Mouse (Mus musculus) spleen, postnatal 10 days (tissue): ENCODE measurements around the gene Vwa3b.
"Not testable (repeated sequence)": the region's sequence is repeated elsewhere in the genome, so short reads cannot be mapped to it uniquely, and the experiment has no call there.

Experiments used
- DNase-seq, 2 experiments: peaks; one replicate each; pipeline ENCODE4 v3.0.0; 2021 to 2022; ENCODE audit warnings: low spot score in 2 of 2

Gene Vwa3b

DNA sequence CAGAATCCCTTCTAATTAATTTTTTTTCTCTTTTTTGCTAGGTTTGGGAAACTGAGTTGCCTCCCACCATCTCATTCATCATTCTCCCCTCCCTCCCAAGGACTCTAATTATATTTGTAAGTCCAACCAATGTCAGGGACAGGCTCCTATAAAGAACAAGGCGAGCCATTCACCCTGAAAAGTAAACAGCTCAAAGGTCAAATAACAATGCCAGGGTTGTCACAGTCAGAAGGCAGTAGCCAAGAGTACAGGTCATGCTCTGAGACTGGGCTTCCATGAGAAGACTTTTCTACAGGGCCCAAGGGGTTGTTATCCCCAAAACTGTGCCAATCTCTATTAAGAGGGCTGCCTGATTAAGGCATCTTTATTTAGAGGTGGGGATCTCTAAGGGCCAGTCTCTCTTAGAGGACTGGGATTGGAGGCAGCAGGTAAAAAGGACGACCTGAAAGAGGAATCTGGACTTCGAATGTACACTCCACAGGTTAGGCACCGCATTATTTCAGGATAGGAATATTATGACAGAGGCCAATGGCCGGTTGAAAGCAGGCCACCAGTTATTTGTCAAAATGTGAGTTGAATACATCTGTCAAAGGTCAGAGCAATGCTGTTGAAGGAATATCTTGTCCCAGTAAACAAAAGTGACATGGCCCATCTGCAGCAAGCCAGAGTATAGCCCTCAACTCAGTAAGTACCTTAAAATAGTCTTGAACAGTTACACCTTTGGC lies at the start of gene Vwa3b:
Gene Vwa3b, plus strand, starts transcription at position 635 of the 725 bp plus-strand sequence.
- no peak for DNase-seq

DNA sequence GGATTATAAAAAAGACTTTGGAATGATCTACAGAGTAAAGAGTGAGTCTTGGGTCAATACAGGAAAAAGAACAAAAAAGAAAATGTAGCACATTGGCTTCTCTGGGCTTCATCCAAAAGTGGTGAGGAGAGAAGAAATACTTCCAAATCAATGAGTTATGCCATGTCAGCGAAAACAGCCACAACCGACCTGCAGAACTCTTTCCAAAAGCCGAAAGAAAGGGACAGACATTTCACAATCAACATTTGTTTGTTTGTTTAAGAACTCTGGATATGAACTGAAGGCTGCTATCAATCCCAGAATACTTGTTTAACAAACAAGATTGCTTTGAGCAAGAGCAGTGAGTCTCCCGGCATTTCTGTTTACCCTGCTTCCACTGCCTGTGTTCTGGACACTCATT lies 49.6 kb upstream of the Vwa3b start:
- no peak for DNase-seq

DNA sequence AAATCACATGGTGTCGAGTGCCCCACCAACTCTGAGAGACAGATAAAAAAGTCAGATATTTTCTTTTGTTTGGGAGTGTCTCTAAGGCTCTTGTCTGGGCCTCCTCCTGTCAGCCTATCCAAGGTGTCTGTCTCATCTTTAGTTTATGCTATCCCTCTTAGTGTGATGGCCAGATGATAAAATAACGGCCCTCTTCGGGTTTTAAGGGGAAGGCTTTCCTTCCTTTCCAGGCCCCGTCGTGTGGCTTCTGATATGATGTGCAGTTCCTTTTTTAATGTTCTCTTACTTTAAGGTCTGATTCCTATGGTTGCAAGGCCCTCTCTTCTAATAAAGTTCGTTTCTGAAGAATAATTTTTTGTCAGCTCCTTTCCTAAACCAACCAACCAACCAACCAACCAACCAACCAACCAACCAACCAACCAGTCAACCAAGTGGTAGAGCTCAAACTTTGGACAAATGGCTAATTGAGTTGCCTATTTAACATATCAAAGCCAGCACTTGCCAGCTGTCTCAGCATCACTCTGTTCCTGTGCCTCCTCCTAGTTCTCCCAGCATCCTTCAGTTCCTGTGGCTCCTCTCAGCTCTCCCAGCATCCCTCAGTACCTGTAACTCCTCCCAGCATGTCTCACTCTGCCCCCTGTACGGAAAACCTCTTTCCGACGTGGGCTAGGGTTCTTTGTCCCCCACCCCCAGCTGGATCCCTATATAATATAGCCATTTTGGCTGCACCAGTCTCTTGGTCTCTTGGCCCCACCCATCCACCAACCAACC lies 44.0 kb upstream of the Vwa3b start:
- DNase-seq: no peak

DNA sequence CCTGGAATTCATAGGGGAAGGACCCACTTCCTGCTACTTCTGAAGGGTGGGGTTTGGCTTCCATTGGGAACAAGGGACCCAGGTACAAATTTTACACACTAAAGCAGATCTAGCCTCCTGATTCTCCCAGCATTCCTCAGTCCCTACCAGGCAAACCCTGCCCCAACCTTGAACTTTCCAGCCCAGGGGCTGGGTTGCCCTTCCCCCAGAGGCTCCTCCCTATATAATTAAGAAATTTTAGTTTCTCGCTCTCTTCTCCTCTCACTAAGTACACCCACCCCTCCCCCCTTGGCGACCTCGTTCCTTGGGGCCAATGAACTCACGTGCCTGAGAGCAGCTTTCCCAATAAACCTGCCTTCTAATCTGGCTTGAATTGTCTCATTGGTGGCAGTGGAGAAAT lies 42.6 kb upstream of the Vwa3b start:
- DNase-seq: no peak

DNA sequence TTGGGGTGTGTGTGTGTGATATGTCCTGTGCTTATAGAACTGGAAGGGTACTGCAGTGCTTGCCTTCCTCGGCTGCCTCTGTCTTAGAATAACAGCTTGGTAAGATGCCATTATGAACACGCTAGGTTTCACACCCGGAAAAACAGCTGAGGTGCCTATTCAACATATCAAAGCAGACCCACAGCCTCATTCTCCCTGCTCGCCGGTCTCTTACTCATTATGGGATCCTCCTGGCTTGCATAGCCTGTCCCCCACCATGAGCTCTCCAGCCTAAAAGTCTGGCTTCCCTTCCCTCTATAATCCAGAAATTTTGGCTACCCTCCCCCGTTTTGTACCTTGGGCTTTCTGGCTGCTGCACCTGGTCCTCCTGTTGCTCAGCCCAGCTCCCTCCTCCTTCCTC lies 42.0 kb upstream of the Vwa3b start:
- no peak for DNase-seq

DNA sequence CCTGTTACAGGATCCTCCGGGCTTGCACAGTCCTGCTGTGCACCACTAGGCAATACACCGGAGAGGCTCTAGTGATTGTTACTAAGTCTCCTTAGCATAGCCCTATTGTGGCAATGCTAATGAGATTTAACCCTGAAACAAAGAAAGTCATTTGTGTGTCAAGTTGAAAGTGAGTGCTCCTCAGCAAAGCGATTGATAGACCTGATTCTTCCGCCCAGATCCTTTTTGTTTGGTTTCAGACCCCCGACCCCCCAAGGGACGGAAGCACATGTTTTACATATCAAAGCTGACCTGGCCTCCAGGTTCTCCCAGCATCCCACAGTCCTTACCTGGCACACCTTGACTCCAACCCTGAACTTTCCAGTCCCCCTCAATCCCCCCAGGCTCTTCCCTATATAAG lies 40.5 kb upstream of the Vwa3b start:
- no peak for DNase-seq

DNA sequence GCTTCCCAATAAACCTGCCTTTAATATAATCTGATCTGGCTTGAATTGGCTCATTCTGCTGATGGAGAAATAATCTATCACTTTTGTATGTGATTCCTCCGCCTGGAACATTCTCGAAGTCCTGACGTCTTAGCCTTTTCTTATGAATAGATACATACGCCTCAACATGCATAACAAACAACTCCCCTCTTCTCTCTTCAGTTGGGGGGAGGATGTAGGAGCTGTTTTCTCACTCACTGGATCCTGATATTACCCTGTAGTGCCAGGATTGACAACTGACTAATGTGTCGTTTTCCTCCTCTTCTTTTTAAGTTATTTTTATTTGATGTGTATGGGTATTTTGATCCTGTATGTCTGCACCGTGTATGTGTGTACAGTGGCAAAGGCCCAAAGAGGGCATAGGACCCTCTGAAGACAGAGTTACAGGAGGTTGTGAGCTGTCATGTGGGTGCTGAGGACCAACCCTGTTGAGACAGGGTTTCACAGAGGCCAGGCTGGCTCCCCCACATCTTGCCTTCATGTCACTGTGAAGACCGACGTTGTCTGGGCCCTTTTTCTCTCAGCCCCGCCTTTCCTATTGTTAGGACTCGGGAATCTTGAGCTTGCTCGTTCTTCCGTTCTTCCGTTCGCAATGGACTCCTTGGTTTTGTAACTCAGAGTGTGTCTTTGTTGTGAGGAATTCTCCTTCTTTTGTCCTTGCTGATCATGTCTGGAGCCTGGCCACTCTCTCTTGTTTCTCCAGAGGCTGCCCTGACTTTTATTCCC lies 39.8 kb upstream of the Vwa3b start:
- DNase-seq: no peak

DNA sequence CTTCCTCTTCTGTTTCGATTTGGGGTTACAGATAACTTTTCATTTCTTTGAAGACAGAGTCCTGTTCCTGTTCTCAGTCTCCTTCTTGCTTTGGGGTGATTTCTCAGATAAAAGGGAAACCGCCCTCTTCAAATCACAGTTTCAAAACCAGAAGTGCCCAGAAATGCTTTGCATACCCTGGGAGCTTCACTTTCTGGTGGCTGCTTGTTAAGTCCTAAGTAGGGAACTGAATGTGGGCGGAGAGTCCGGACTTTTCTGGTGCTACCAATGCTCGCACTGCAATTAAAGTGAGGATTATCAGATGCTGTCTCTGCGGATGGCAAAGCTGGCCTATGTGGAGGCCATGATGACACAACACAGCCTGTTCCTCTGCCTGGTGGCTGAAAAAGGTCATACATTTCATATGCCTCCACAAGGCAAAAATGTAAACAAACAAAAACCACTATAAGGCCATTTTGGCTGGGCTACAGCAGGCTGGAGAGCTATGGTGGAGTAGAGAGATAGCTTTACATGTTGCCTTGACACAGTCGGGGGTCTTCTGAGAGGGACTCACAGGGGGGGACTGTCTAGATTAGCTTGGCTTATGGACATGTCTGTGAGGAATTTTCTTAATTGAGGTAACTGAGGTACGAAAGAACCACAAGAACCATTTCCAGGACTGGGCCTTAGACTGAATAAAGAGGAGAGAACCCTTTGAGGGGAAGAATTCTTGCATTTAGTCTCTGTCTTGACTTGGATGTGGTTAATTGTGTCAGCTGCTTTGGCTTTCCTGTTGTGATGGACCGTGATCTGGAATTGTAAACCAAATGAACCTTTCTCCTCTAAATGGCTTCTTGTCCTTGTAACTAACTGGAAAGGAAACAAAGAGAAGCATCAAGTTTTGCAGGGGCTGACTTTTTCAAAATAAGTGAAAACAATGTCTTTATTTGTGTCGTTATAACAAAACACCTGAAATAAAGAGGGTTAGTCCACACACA lies 38.9 kb upstream of the Vwa3b start:
- peak in 1 of 2 experiments; percentile 41 for DNase-seq

DNA sequence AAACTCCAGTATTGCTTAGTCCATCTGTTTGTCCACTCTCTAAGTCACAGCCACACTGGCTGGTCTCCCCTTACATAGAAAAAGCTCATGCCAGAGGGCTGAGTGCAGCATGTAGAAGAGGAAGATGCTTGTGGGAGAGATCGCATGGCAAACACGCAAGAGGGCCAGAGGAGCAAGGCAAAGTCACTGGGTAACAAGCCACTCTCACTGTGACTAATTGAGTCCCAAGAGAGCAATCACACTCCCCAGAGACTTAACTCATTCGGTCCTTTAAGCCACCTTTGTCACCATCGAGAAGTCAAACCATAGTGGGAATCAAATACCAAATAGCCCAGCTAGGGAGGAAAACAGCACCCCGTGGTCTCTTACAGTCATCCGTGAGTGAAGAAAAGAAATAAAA lies 38.2 kb upstream of the Vwa3b start:
- no peak for DNase-seq

DNA sequence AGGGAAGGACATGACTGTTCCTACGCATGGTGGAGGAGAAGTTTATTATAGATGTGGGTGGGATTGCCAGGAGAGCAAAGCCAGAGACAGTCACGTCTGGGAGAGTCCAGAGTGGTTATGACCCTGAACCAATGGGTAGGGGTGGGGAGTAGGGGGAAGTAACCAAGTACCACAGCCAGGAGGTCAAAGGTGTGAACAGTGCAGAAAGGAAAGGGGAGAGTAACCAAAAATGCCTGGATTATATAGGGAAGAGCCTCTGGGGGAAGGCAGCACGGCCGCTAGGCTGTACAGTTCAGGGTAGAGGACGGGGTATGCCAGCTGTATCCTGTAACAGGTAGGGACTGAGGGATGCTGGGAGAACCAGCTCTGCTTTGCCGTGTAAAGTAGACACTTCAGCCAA lies 37.8 kb upstream of the Vwa3b start:
- no peak for DNase-seq

DNA sequence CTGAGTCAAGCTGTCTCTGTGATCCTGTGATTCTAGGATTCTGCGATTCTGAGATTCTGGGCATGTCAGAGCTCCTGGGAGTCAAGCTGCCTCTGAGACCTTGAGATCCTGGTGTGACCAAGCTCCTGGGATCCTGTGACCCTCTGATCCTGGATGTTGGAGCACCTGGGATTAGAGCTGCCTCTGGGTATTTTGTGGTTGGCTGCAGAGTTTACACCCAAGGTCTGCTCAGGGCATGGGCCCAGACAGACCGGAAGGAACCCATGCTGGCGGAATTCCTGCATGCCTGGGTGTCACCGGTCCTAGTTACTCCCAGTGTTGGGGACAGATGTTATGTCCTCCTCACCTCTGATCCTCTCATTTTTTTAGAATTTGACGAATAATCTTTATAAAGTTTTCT lies 32.1 kb upstream of the Vwa3b start:
- DNase-seq: no peak

DNA sequence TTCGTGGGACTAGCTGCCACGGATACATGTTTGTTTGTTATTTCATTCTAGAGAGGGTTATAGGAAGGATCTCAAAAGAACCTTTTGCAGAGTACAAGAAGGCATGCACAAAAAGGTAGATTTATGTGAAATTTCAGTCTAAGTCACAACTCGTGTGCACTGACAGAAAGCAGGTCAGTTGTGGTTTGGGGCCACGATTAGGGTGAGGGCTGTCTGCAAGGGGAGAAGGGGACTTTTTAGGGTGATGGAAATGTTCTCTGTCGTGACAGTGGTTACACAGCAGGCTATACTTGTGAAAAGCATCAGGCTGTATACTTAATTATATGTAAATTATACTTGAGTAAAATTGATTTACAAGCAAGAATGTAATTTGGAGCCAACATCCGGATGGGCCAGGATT lies 30.6 kb upstream of the Vwa3b start:
- no peak for DNase-seq

DNA sequence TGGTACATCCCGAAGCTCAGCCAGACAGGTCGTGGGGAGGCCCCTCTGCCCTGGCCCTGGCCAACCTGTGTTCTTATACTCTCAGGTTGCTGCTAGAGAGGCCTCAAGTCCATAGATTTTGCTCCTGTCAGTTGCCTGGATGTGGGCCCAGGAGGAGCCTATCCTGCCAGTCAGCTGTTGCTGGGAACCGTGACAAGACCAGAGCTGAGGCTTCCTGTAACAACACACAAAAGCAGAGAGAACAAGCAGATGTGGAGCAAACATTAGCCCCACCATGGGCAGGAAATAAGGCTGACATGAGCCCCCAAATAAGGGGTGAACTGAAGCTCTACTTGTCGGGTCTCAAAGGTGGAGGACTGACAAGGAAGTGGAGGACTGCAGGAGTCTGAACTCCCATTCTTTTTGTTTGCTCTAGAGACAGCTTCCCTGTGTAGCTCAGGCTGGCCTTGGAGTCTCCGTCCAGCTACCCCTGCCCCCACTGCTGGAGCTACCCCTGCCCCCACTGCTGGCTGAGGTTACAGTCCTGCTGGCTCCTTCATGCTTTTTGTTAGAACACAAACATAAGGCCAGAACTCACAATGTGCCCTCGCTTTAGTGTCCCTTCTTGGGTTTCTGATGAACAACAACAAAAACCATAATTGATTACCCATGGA lies 29.7 kb upstream of the Vwa3b start:
- no peak for DNase-seq

DNA sequence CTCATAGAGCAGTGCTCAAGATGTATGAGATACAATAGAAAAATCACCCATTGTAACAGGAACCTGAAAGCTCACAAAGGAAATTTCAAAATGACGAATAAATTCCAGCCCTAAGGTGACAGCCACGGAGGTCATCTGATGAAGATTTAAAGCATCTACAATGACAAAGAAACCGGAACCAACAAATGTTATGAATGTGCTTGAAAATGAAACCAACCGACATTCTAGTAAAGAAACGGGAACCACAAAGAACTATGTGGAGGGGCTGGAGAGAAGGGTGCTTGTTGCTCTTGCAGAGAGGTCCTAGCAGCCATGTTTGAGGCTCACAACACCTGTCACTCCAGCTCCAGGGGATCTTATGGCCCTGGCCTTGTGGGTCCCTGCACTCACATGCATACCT lies 26.1 kb upstream of the Vwa3b start:
- peak in 1 of 2 experiments; percentile 21 for DNase-seq

DNA sequence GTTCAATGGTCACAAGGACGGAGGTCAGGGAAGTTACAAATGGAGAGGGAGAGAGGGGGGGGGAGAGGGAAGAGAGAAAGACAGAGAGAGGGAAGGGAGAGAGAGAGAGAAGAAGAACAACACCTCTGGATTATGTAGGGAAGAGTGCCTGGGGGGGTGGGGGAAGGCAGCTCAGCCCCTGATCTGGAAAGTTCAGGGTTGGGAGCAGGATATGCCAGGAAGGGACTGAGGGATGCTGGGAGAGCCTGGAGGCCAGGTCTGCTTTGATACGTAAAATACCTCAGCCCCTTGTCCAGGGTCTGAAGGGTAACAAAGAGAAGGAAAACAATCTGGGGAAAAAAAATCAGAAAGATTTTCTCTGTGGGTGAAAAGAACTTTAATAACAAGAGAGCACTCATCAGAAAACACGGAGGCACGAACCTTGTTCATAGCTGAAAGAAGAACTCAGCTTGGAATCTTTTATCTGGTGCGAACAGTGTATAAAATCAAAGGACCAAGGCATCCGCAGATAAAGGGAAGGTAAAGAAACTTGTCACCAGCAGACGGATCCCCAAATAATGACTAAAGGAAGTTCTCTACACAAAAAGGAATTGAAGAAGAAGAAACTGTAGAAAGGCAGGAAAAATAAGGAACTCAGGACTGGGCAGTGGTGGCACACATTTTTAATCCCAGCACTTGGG lies 24.6 kb upstream of the Vwa3b start:
- no peak for DNase-seq

DNA sequence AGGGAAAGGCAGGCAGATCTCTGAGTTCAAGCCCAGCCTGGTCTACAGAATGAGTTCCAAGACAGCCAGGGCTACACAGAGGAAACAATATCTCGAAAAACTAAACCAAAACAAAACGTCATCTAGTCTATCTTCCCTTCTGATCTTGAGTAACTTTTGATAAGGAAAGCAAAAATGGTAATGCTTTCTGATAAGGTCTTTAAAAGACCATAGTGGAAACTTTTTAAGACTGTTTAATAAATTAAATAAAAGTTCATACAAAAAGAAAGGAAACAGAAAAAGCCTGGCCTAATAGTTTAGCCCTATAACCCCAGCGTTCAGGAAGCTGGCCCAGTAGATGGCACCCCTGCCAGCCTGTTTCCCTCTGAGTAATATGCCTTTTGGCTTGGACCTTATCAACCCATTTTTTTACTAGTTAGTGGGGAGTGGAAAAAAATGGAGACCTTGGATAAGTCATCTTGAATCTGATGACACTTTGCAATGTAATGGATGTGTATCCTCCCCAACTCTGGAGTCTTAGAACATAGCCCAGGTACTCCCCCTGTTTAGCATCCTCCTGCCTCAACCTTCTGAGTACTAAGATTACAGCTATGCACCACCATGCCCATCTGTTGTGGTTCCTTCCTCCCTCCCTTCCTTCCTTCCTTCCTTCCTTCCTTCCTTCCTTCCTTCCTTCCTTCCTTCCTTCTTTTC lies 23.9 kb upstream of the Vwa3b start:
- no peak for DNase-seq

DNA sequence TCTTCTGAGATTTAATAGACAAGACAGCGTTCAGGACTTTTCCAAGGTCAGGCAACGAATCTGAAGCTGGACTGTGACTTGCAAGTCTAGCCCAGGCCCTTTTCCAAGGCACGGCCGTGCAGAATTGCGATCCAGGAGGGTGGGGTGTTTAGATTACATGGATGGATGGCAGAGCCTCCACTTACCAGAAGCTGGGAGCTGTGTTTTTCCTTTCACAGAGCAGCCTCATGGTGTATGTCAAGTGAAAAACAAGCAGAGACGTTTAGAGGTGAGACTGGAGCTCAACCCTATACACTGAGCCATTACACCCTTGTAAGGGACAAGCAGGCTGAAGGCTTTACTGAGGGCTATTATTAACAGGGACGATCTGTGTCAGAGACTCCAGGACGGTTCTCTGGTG lies 21.9 kb upstream of the Vwa3b start:
- no peak for DNase-seq

DNA sequence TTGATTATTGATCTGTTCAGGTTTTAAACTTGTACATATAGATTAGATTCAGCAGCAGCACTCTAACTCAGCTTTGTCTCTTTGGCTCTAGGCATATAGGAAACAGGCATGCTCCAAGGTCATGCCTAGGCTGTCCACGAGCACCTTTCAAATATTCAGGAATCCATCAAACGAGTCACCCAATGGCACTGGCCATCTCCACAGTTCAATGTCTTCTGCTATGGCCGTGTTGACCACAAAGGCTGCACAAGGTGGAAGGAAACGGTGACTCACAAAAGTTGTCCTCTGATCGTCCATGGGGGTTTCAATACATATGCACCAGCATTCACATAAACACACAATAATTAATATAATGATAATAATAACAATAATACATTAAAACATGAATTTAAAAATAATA lies 21.4 kb upstream of the Vwa3b start:
- no peak for DNase-seq

DNA sequence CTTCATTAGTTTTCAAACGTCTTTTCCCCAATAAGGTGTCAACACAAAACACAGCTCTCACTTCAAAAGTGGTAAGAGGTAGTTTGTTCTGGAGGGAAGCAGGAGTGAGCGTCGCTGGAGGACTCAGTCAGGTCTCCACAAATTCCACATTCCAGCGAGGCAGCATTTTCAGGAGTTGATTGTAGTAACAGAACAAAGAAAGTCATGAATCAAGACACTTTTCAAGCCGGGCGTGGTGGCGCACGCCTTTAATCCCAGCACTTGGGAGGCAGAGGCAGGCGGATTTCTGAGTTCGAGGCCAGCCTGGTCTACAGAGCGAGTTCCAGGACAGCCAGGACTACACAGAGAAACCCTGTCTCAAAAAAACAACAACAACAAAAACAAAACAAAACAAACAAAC lies 19.9 kb upstream of the Vwa3b start:
- not testable (repeated sequence) for DNase-seq

DNA sequence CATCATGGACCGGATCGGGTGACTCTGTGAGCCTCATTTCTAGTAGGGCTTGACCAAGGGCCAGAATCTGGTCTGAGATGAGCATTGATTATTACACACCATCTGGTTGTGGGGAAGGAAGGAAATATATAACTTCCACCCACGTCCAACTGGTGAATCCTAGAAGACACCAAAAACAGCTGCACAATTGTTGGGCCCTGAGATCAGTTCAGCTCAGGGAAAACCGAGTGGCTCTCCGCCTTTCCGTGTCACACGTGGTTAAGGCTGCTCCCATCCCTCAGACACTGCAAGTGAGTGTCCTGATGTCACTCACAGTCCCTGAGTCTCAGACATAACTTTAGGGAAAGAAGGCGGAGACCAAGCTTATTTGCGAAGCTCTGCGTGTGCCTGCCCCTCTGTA lies 16.5 kb upstream of the Vwa3b start:
- no peak for DNase-seq
